Mouse (Mus musculus) liver, embryonic 12.5 days (tissue): ENCODE results near the gene Dennd6b. TPM values are rescaled to one million over a fixed set of nuclear protein-coding genes. Genes with fewer than 3 reads are reported as not detected.

ENCODE experiments used
- ATAC-seq: fragments of 200-750 bp; cut with Nextera tagmentation; 2 replicates; pipeline ENCODE4 v1.8.0; 2017; ENCODE audit warnings: moderate number of reproducible peaks, mild to moderate bottlenecking, moderate library complexity
- H3K27ac ChIP-seq: fragments of 300-500 bp; sonication (generic); 2 replicates; pipeline ENCODE4 v1.5.1; 2016; ENCODE audit warnings: mild to moderate bottlenecking
- H3K27me3 ChIP-seq: fragments of 300-500 bp; sonication (generic); replicated peaks from 2 replicates; pipeline ENCODE4 v1.6.1; 2016; ENCODE audit warnings: mild to moderate bottlenecking, moderate library complexity
- H3K36me3 ChIP-seq: fragments of 300-500 bp; sonication (generic); 2 replicates; pipeline ENCODE4 v1.6.1; 2016; ENCODE audit warnings: mild to moderate bottlenecking, moderate library complexity
- H3K4me1 ChIP-seq: fragments of 300-500 bp; sonication (generic); 2 replicates; pipeline ENCODE4 v1.6.1; 2016
- H3K4me2 ChIP-seq: fragments of 300-500 bp; sonication (generic); 2 replicates; pipeline ENCODE4 v1.6.1; 2016; ENCODE audit warnings: mild to moderate bottlenecking, moderate library complexity
- H3K4me3 ChIP-seq: fragments of 300-500 bp; sonication (generic); 2 replicates; pipeline ENCODE4 v1.5.1; 2016; ENCODE audit warnings: mild to moderate bottlenecking, moderate library complexity
- H3K9ac ChIP-seq: fragments of 300-500 bp; sonication (generic); 2 replicates; pipeline ENCODE4 v1.6.1; 2016; ENCODE audit warnings: mild to moderate bottlenecking, moderate library complexity
- H3K9me3 ChIP-seq: fragments of 300-500 bp; sonication (generic); replicated peaks from 2 replicates; pipeline ENCODE4 v1.6.1; 2016; ENCODE audit warnings: mild to moderate bottlenecking, moderate library complexity
- WGBS: fragments of 180-500 bp; shearing (Covaris S2); methylation state at CpG from one replicate; pipeline ENCODE4 v1.1.7; 2016; ENCODE audit not compliant: insufficient replicate concordance; 5-methylcytosine and 5-hydroxymethylcytosine counted together
- polyA plus RNA-seq: library from polyadenylated mRNA; unstranded; fragments of >200 nt; fragmentation: Nextera tagmentation; extraction: Ambion mirVana; gene quantifications from 2 replicates; pipeline ENCODE4 v1.2.1, GENCODE M21; 2016

Dennd6b gene
- polyA plus RNA-seq, 1 experiment from 2014 or later, result 5.3 TPM

- Histone ChIP-seq H3K27me3 (no peaks in the 10 kb centered on the region), H3K9ac (peak overlapping the region; percentile 68), H3K4me3 (peak overlapping the region; percentile 92), H3K4me2 (peak overlapping the region; percentile 82), H3K36me3 (no peaks in the 10 kb centered on the region), H3K9me3 (no peaks in the 10 kb centered on the region), H3K4me1 (peaks cover 51% of the 10 kb centered on the region), H3K27ac (peak overlapping the region; percentile 98)
- 20% methylated on average over 22 of the region's 22 CpGs for WGBS
- ATAC-seq, result no peak
Measured at GRCm38 (mm10) chr15:89209886-89210761, 13.8 kb upstream of the Dennd6b start.

- H3K27ac ChIP-seq, result no peak overlapping the region
- peaks cover 24% of the 10 kb centered on the region for H3K4me1 ChIP-seq
- ATAC-seq, result no peak
- no peak overlapping the region for H3K9ac ChIP-seq
- peaks cover 14% of the 10 kb centered on the region for H3K9me3 ChIP-seq
- no peaks in the 10 kb centered on the region for H3K27me3 ChIP-seq
- 77% methylated on average over 4 of the region's 4 CpGs for WGBS
- no peak overlapping the region for H3K4me2 ChIP-seq
- no peak overlapping the region for H3K4me3 ChIP-seq
- H3K36me3 ChIP-seq, result no peaks in the 10 kb centered on the region
Measured at GRCm38 (mm10) chr15:89207457-89207856, 11.2 kb upstream of the Dennd6b start.

GRCm38 (mm10) chr15:89197056-89197455 lies 760 bp upstream of the Dennd6b start:
- H3K36me3 ChIP-seq, result no peaks in the 10 kb centered on the region
- ATAC-seq, result no peak
- 72% methylated on average over 15 of the region's 15 CpGs for WGBS

GRCm38 (mm10) chr15:89195690-89196312 lies 495 bp downstream of the Dennd6b start:
- Histone ChIP-seq H3K4me1 (peaks cover 22% of the 10 kb centered on the region), H3K4me3 (peak overlapping the region; percentile 85), H3K27me3 (no peaks in the 10 kb centered on the region), H3K9ac (peak overlapping the region; percentile 91), H3K27ac (peak overlapping the region; percentile 98), H3K36me3 (0 out of 2 replicates have a peak, but pooled peaks cover under 1% of the 10 kb centered on the region), H3K4me2 (peak overlapping the region; percentile 90), H3K9me3 (no peaks in the 10 kb centered on the region)
- ATAC-seq, result peak; percentile 92
- 2% methylated on average over 25 of the region's 25 CpGs for WGBS

More at GRCm38 (mm10) chr15:89197056-89197455, 760 bp upstream of the Dennd6b start:
- peak overlapping the region; percentile 85 for H3K4me3 ChIP-seq
- peaks cover 4% of the 10 kb centered on the region for H3K9me3 ChIP-seq
- H3K4me2 ChIP-seq, result peak overlapping the region; percentile 90
- H3K9ac ChIP-seq, result peak overlapping the region; percentile 91; the same call in 1 of the 2 replicates
- no peaks in the 10 kb centered on the region for H3K27me3 ChIP-seq
- H3K27ac ChIP-seq, result no peak overlapping the region; the same call in 1 of the 2 replicates
- peaks cover 22% of the 10 kb centered on the region for H3K4me1 ChIP-seq

- no peaks in the 10 kb centered on the region for H3K9me3 ChIP-seq
- 25% methylated on average over 6 of the region's 6 CpGs for WGBS
Measured at GRCm38 (mm10) chr15:89195261-89195681, 1.0 kb downstream of the Dennd6b start.

GRCm38 (mm10) chr15:89184937-89185227 lies 11.4 kb downstream of the Dennd6b start:
- H3K36me3 ChIP-seq, result peaks cover 32% of the 10 kb centered on the region
- H3K9ac ChIP-seq, result no peak overlapping the region
- H3K4me2 ChIP-seq, result no peak overlapping the region
- H3K4me1 ChIP-seq, result peaks cover 28% of the 10 kb centered on the region
- H3K9me3 ChIP-seq, result no peaks in the 10 kb centered on the region
- H3K27me3 ChIP-seq, result peaks cover 30% of the 10 kb centered on the region
- 75% methylated on average over 5 of the region's 5 CpGs for WGBS
- no peak for ATAC-seq
- H3K27ac ChIP-seq, result no peak overlapping the region
- no peak overlapping the region for H3K4me3 ChIP-seq

More at GRCm38 (mm10) chr15:89195261-89195681, 1.0 kb downstream of the Dennd6b start:
- H3K36me3 ChIP-seq, result peaks cover 6% of the 10 kb centered on the region; the same call in 1 of the 2 replicates
- peaks cover 22% of the 10 kb centered on the region for H3K4me1 ChIP-seq
- peak overlapping the region; percentile 90 for H3K4me2 ChIP-seq
- no peak for ATAC-seq
- peak overlapping the region; percentile 98 for H3K27ac ChIP-seq
- peak overlapping the region; percentile 85 for H3K4me3 ChIP-seq
- H3K9ac ChIP-seq, result peak overlapping the region; percentile 91
- no peaks in the 10 kb centered on the region for H3K27me3 ChIP-seq

- 65% methylated on average over 5 of the region's 5 CpGs for WGBS
- Histone ChIP-seq H3K36me3 (peaks cover 31% of the 10 kb centered on the region), H3K27me3 (peaks cover 35% of the 10 kb centered on the region), H3K4me1 (peaks cover 33% of the 10 kb centered on the region), H3K4me2 (no peak overlapping the region), H3K27ac (no peak overlapping the region), H3K9ac (no peak overlapping the region), H3K4me3 (no peak overlapping the region), H3K9me3 (no peaks in the 10 kb centered on the region)
- ATAC-seq, result no peak
Measured at GRCm38 (mm10) chr15:89184141-89184936, 12.0 kb downstream of the Dennd6b start.

- Histone ChIP-seq H3K4me1 (peaks cover 47% of the 10 kb centered on the region), H3K36me3 (peaks cover 24% of the 10 kb centered on the region), H3K9me3 (no peaks in the 10 kb centered on the region), H3K4me3 (no peak overlapping the region), H3K4me2 (no peak overlapping the region), H3K27ac (peak overlapping the region; percentile 11; the same call in 1 of the 2 replicates), H3K27me3 (peaks cover 49% of the 10 kb centered on the region), H3K9ac (no peak overlapping the region)
- 62% methylated on average over 5 of the region's 5 CpGs for WGBS
- ATAC-seq, result no peak
Measured at GRCm38 (mm10) chr15:89182842-89183241, 13.5 kb downstream of the Dennd6b start.

GRCm38 (mm10) chr15:89182328-89182741 lies 14.0 kb downstream of the Dennd6b start:
- Histone ChIP-seq H3K4me3 (no peak overlapping the region), H3K9me3 (no peaks in the 10 kb centered on the region), H3K4me1 (peaks cover 53% of the 10 kb centered on the region), H3K9ac (no peak overlapping the region), H3K4me2 (no peak overlapping the region), H3K36me3 (peaks cover 20% of the 10 kb centered on the region), H3K27ac (peak overlapping the region; percentile 11; the same call in 1 of the 2 replicates), H3K27me3 (peaks cover 49% of the 10 kb centered on the region)
- WGBS, result 21% methylated on average over 6 of the region's 6 CpGs
- ATAC-seq, result no peak

GRCm38 (mm10) chr15:89181561-89182270 lies 14.6 kb downstream of the Dennd6b start:
- Histone ChIP-seq H3K4me2 (peak overlapping the region; percentile 77; the same call in 1 of the 2 replicates), H3K9me3 (no peaks in the 10 kb centered on the region), H3K4me3 (no peak overlapping the region), H3K27ac (peak overlapping the region; percentile 11; the same call in 1 of the 2 replicates), H3K36me3 (peaks cover 14% of the 10 kb centered on the region; the same call in 1 of the 2 replicates), H3K4me1 (peaks cover 59% of the 10 kb centered on the region), H3K9ac (no peak overlapping the region), H3K27me3 (peaks cover 49% of the 10 kb centered on the region)
- 33% methylated on average over 10 of the region's 10 CpGs for WGBS
- no peak for ATAC-seq
